Mouse (Mus musculus) adrenal gland, postnatal 0 days (tissue): Measurements from ENCODE around the gene Polk. TPM values are rescaled to one million over a fixed set of nuclear protein-coding genes. Genes with fewer than 3 reads are reported as not detected.

Source experiments
- polyA plus RNA-seq: library from polyadenylated mRNA; unstranded; fragments of >200 nt; fragmentation: Nextera tagmentation; extraction: Ambion mirVana; gene quantifications from 2 replicates; pipeline ENCODE4 v1.2.1, GENCODE M21; 2015

Polk gene
- 11.4 and 23.3 TPM in 2 replicates for polyA plus RNA-seq

DNA sequence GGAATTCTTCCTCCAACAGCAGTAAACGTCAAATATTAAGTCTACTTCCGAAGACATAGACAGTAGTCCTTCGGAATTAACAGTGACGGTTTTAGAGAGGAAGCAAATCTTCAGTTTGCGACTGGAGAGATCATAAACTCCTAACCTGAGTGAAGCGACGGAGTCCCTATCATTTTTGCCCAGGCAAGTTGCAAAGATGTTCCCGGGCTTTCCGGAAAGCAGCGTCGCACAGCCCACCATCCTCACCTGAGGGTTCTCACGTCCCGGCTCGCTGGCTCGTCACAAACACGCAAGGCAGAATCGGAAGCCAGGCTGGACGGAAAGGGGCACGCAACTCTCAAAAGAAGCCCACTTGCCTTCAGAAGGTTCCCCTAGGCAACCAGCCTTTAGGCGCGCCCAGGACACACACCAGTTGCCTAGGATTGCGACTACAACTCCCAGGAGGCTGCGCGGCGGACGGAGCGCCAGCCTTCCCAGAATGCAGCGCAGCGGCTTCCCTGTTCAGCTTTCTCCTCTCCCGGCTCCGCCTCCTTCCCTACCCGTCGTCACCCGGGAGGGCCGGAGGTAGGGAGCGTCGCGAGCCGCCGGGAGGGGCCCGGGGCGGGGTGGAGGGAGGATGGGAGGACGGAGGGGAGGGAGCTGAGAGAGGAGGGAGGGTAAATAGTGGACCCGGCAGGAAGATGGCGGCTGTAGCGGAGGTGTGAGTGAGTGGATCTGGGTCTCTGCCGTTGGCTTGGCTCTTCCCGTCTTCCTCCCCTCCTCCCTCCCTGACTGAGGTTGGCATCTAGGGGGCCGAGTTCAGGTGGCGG, at the start of gene Polk, which contains the start of gene Col4a3bp:
Polk (minus strand) TSS at position 499 of the 809 bp plus-strand sequence.
Col4a3bp (plus strand) TSS at position 538 of the 809 bp plus-strand sequence.

DNA sequence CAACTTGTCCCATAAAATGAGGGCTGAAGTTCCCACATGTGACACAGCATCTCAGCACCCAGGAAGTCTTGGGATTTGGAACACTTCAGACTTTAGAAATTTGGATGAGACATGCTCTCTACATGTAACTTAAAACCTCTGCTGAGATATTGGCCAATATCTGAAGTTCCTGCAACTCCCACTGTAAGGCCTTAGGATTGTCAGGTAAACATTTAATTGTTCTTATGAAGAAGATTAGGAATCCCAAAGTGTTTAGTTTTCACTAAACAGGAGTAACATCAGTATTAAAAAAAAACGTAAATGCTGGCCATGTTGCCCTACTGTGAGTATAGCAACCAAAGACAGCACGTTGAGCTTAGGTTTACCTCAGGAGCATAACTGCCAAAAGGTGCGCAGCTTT, 51.9 kb downstream of the Polk start, which contains the start of gene Gm17622:
Gm17622 (plus strand) TSS at position 301 of the 400 bp plus-strand sequence.

DNA sequence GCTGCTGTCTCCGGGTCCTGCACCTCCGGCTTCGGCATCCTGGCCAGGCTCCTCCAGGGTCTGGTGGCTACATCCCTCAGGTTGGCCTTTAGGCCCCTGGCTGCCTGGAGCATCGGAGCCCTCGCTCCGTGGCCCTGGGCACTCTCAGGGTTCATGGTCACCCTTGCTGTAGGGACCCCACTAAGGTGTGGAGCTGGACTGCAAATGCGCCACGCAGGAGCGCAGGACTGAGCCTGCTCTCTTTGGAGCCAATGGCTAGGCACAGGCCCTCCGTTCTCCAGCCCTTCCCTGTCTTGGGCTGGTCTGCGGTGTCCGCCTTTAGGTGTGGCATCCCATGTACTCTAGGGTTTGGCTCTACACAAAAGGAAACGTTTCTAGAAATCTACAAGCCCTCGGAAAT, 71.4 kb downstream of the Polk start, which contains the start of gene Ankdd1b:
Ankdd1b (minus strand) TSS at position 242 of the 400 bp plus-strand sequence.

Other genes starting within 250 kb of the Polk start
- 10.7 and 11.9 TPM in 2 replicates for gene Poc5, start 154.3 kb downstream of the Polk start, polyA plus RNA-seq
- gene Ankdd1b, start 71.4 kb downstream of the Polk start, polyA plus RNA-seq, result 2.2 and 2.5 TPM in 2 replicates
- gene Gm17622, start 51.8 kb downstream of the Polk start, polyA plus RNA-seq, result not detected in 2 replicates
- 9.1 and 22.6 TPM in 2 replicates for gene Col4a3bp, start within 50 bp of the Polk start, polyA plus RNA-seq
- 30.2 and 35.0 TPM in 2 replicates for gene Hmgcr, start 128.4 kb upstream of the Polk start, polyA plus RNA-seq
- not detected in 2 replicates for gene Ankrd31, start 205.7 kb upstream of the Polk start, polyA plus RNA-seq